Mouse (Mus musculus): ENCODE results near the gene B4galnt4.
A peak's percentile ranks its signal among the peaks of the same experiment; 100 is the strongest.
"Not testable (repeated sequence)": the region's sequence is repeated elsewhere in the genome, so short reads cannot be mapped to it uniquely, and the experiment has no call there.

B4galnt4 gene

GRCm38 (mm10) chr7:141060426-141061242, at the start of gene B4galnt4:
B4galnt4 (plus strand) TSS chr7:141061104.
- DNase-seq (ENCODE audit: low spot score): peak; percentile 53

- no peak for DNase-seq (ENCODE audit: low spot score)
These were observed 49.6 kb upstream of the B4galnt4 start for GRCm38 (mm10) chr7:141011238-141011770.

GRCm38 (mm10) chr7:141016707-141017697, 43.9 kb upstream of the B4galnt4 start:
- DNase-seq (ENCODE audit: low spot score): no peak

- DNase-seq (ENCODE audit: low spot score): not testable (repeated sequence)
These were observed 43.1 kb upstream of the B4galnt4 start, which contains the start of gene Ifitm6 for GRCm38 (mm10) chr7:141017824-141018223. Ifitm6 (minus strand) TSS chr7:141017924.

GRCm38 (mm10) chr7:141019028-141019427, 41.9 kb upstream of the B4galnt4 start:
- no peak for DNase-seq (ENCODE audit: low spot score)

- no peak for DNase-seq (ENCODE audit: low spot score)
These were observed 39.1 kb upstream of the B4galnt4 start for GRCm38 (mm10) chr7:141021489-141022449.

GRCm38 (mm10) chr7:141024865-141025838, 35.8 kb upstream of the B4galnt4 start:
- DNase-seq (ENCODE audit: low spot score): no peak

GRCm38 (mm10) chr7:141026097-141026739, 34.7 kb upstream of the B4galnt4 start:
- DNase-seq (ENCODE audit: low spot score): no peak

GRCm38 (mm10) chr7:141026740-141027098, 34.2 kb upstream of the B4galnt4 start:
- no peak for DNase-seq (ENCODE audit: low spot score)

GRCm38 (mm10) chr7:141028831-141029230, 32.1 kb upstream of the B4galnt4 start, which contains the start of gene Gm17387:
Gm17387 (plus strand) TSS chr7:141029131.
- no peak for DNase-seq (ENCODE audit: low spot score)

GRCm38 (mm10) chr7:141030390-141030789, 30.5 kb upstream of the B4galnt4 start:
- no peak for DNase-seq (ENCODE audit: low spot score)

- no peak for DNase-seq (ENCODE audit: low spot score)
These were observed 28.3 kb upstream of the B4galnt4 start for GRCm38 (mm10) chr7:141032458-141033167.

- DNase-seq (ENCODE audit: low spot score): not testable (repeated sequence)
These were observed 24.3 kb upstream of the B4galnt4 start for GRCm38 (mm10) chr7:141036624-141037023.

GRCm38 (mm10) chr7:141038090-141039032, 22.5 kb upstream of the B4galnt4 start:
- DNase-seq (ENCODE audit: low spot score): no peak

GRCm38 (mm10) chr7:141039386-141040107, 21.4 kb upstream of the B4galnt4 start:
- DNase-seq (ENCODE audit: low spot score): no peak

GRCm38 (mm10) chr7:141040867-141041606, 19.9 kb upstream of the B4galnt4 start:
- no peak for DNase-seq (ENCODE audit: low spot score)

Measured in testis, postnatal 14 days (tissue).